Mouse (Mus musculus): ENCODE measurements around the gene Wnt8b. TPM values are rescaled to one million over a fixed set of nuclear protein-coding genes. Genes with fewer than 3 reads are reported as not detected.
A peak's percentile ranks its signal among the peaks of the same experiment; 100 is the strongest.

Gene Wnt8b
- total RNA-seq, 1 experiment: 0.27 TPM

DNA sequence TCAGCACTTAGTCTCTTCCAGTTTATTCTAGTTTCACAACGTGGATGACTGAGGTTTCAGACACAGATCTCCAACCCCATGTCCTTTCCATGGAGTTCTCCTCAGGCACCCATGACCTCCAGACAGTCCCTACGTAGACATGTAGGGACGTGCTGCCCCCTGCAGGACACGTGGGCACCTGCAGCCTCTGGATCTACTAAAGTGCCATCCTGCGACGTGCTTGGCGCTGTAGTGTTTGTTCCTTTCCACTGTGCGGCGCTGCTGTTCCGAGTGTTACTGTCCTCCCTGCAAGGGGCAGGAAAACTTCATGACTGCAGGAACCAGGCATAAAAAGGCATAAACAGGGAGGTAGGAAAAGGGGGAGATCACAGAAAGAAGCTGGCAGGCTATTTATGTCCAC lies 19.1 kb upstream of the Wnt8b start:
- Histone ChIP-seq H3K9ac (ENCODE audit: insufficient read depth, low read depth, low read length, poor library complexity, severe bottlenecking) (no peak overlapping the region), H3K4me3 (ENCODE audit: insufficient read depth in 1 of 2, low read depth in 1 of 2, low read length in 2 of 2, poor library complexity in 1 of 2, severe bottlenecking in 1 of 2) (no peak overlapping the region), H3K9me3 (ENCODE audit: control insufficient read depth, insufficient read depth, low read depth, low read length) (no peaks in the 10 kb centered on the region), H3K27ac (ENCODE audit: insufficient read depth, low read depth, low read length, poor library complexity, severe bottlenecking) (no peak overlapping the region), H3K36me3 (ENCODE audit: control insufficient read depth, insufficient read depth, low read length, poor library complexity, severe bottlenecking) (no peaks in the 10 kb centered on the region), H3K4me1 (ENCODE audit: control insufficient read depth in 2 of 2, insufficient read depth in 2 of 2, low read length in 2 of 2, poor library complexity in 1 of 2) (peaks cover 0 to 2% of the 10 kb centered on the region in 2 experiments; a peak in 1 of 4 replicates)
- peak; percentile 70; the same call in 1 of the 2 replicates for TF ChIP-seq ZC3H11A (IDR thresholded peaks at IDR 0.05; ENCODE audit: borderline replicate concordance, low read depth, low read length)
- TF ChIP-seq ZNF384 (IDR thresholded peaks at IDR 0.05; ENCODE audit: low read depth, low read length): no peak
- 0 out of 2 replicates have a peak, but pooled peaks have one; percentile 26 for TF ChIP-seq HCFC1 (IDR thresholded peaks at IDR 0.05; ENCODE audit: borderline replicate concordance, insufficient read depth, low read length)
- in situ Hi-C loops (cut with MboI; ENCODE audit: low sequenced_read_pairs in 2 of 2, unreplicated experiment in 2 of 2): no loop called here
- peak; percentile 91 for DNase-seq (ENCODE audit: low read depth, low spot score)

DNA sequence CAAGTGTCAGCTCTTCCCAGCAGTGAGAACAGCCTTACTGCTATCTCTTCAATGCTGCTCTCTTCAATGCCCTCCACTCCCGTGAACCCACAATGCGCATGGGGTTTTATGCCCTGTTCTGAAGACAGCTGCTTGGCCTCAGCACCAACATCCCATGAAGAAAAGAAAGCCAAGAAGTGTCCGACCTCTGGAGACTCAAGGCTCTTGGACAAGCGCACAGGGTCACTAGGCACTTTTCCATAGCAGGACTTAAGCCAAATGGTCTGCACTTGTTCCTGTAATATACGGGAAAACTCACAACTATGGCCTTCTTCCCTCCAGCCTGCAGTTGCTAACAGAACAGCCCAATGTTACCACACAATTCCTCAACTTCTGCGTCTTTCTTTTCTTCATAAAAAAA lies 18.0 kb upstream of the Wnt8b start:
- Histone ChIP-seq H3K4me3 (ENCODE audit: insufficient read depth in 1 of 2, low read depth in 1 of 2, low read length in 2 of 2, poor library complexity in 1 of 2, severe bottlenecking in 1 of 2) (no peak overlapping the region), H3K9ac (ENCODE audit: insufficient read depth, low read depth, low read length, poor library complexity, severe bottlenecking) (no peak overlapping the region), H3K27ac (ENCODE audit: insufficient read depth, low read depth, low read length, poor library complexity, severe bottlenecking) (no peak overlapping the region), H3K9me3 (ENCODE audit: control insufficient read depth, insufficient read depth, low read depth, low read length) (no peaks in the 10 kb centered on the region), H3K36me3 (ENCODE audit: control insufficient read depth, insufficient read depth, low read length, poor library complexity, severe bottlenecking) (no peaks in the 10 kb centered on the region), H3K4me1 (ENCODE audit: control insufficient read depth in 2 of 2, insufficient read depth in 2 of 2, low read length in 2 of 2, poor library complexity in 1 of 2) (peaks cover 0 to 2% of the 10 kb centered on the region in 2 experiments; a peak in 1 of 4 replicates)
- no peak for TF ChIP-seq CHD2 (IDR thresholded peaks at IDR 0.05; ENCODE audit: low read depth, low read length)
- no peak for TF ChIP-seq HCFC1 (IDR thresholded peaks at IDR 0.05; ENCODE audit: borderline replicate concordance, insufficient read depth, low read length)
- TF ChIP-seq MAFK (IDR thresholded peaks at IDR 0.05; ENCODE audit: insufficient read depth, low read depth, low read length): no peak
- TF ChIP-seq ZNF384 (IDR thresholded peaks at IDR 0.05; ENCODE audit: low read depth, low read length): no peak
- no peak for TF ChIP-seq ZC3H11A (IDR thresholded peaks at IDR 0.05; ENCODE audit: borderline replicate concordance, low read depth, low read length)
- DNase-seq (ENCODE audit: low read depth, low spot score): no peak
- in situ Hi-C loops (cut with MboI; ENCODE audit: low sequenced_read_pairs in 2 of 2, unreplicated experiment in 2 of 2): no loop called here

DNA sequence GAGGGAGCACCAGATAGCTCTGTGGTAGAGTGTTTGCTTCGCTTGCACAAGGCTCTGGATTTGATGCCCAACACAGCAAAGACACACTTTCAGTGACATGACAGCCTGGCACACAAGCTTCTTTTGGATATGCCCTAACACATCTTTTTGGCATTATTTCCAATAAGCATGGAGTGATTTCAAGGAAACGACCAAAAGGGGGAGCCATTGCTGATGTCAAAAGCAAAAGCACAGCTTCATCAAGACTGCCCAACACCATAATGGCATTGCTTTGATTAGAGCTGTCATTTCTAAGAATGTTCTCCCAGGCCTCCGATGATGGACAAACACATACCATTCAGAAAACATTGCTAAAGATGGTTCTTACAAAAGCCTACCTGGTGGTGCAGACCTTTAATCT lies 16.7 kb upstream of the Wnt8b start:
- in situ Hi-C loops (cut with MboI; ENCODE audit: low sequenced_read_pairs in 2 of 2, unreplicated experiment in 2 of 2): no loop called here
- DNase-seq (ENCODE audit: low read depth, low spot score): peak; percentile 30
- Histone ChIP-seq H3K36me3 (ENCODE audit: control insufficient read depth, insufficient read depth, low read length, poor library complexity, severe bottlenecking) (no peaks in the 10 kb centered on the region), H3K9ac (ENCODE audit: insufficient read depth, low read depth, low read length, poor library complexity, severe bottlenecking) (no peak overlapping the region), H3K4me1 (ENCODE audit: control insufficient read depth in 2 of 2, insufficient read depth in 2 of 2, low read length in 2 of 2, poor library complexity in 1 of 2) (peaks cover 0 to 2% of the 10 kb centered on the region in 2 experiments; a peak in 1 of 4 replicates), H3K9me3 (ENCODE audit: control insufficient read depth, insufficient read depth, low read depth, low read length) (no peaks in the 10 kb centered on the region), H3K4me3 (ENCODE audit: insufficient read depth in 1 of 2, low read depth in 1 of 2, low read length in 2 of 2, poor library complexity in 1 of 2, severe bottlenecking in 1 of 2) (no peak overlapping the region), H3K27ac (ENCODE audit: insufficient read depth, low read depth, low read length, poor library complexity, severe bottlenecking) (no peak overlapping the region)
- TF ChIP-seq MAFK (IDR thresholded peaks at IDR 0.05; ENCODE audit: insufficient read depth, low read depth, low read length) (no peak), ZNF384 (IDR thresholded peaks at IDR 0.05; ENCODE audit: low read depth, low read length) (no peak), ZC3H11A (IDR thresholded peaks at IDR 0.05; ENCODE audit: borderline replicate concordance, low read depth, low read length) (no peak)

DNA sequence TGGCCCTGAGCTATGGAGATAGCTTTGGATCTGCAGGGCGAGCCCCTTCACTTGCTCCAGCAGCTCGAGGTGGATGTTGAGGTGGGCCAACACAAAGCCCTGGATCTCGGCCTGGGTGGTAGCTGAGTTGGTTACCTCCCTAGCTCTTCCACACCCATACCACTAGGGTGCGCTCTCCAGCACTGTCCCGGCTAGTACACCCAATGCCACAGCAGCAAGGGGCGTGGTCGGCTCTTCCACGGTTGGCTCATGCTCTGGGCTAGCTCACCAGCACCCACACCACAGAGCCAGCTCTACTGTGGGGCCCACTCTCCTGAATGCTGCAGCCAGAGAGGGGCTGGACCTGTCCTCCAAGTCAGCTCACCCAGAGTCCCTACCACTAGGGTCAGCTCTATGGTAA lies 6.0 kb upstream of the Wnt8b start:
- Histone ChIP-seq H3K4me1 (ENCODE audit: control insufficient read depth in 2 of 2, insufficient read depth in 2 of 2, low read length in 2 of 2, poor library complexity in 1 of 2) (no peaks in the 10 kb centered on the region), H3K9ac (ENCODE audit: insufficient read depth, low read depth, low read length, poor library complexity, severe bottlenecking) (no peak overlapping the region), H3K27ac (ENCODE audit: insufficient read depth, low read depth, low read length, poor library complexity, severe bottlenecking) (no peak overlapping the region), H3K36me3 (ENCODE audit: control insufficient read depth, insufficient read depth, low read length, poor library complexity, severe bottlenecking) (no peaks in the 10 kb centered on the region), H3K4me3 (ENCODE audit: insufficient read depth in 1 of 2, low read depth in 1 of 2, low read length in 2 of 2, poor library complexity in 1 of 2, severe bottlenecking in 1 of 2) (no peak overlapping the region; a peak in 1 of 4 replicates), H3K9me3 (ENCODE audit: control insufficient read depth, insufficient read depth, low read depth, low read length) (no peaks in the 10 kb centered on the region)
- in situ Hi-C loops (cut with MboI; ENCODE audit: low sequenced_read_pairs in 2 of 2, unreplicated experiment in 2 of 2): no loop called here
- DNase-seq (ENCODE audit: low read depth, low spot score): peak; percentile 77
- no peak for TF ChIP-seq ZC3H11A (IDR thresholded peaks at IDR 0.05; ENCODE audit: borderline replicate concordance, low read depth, low read length)
- no peak for TF ChIP-seq HCFC1 (IDR thresholded peaks at IDR 0.05; ENCODE audit: borderline replicate concordance, insufficient read depth, low read length)

DNA sequence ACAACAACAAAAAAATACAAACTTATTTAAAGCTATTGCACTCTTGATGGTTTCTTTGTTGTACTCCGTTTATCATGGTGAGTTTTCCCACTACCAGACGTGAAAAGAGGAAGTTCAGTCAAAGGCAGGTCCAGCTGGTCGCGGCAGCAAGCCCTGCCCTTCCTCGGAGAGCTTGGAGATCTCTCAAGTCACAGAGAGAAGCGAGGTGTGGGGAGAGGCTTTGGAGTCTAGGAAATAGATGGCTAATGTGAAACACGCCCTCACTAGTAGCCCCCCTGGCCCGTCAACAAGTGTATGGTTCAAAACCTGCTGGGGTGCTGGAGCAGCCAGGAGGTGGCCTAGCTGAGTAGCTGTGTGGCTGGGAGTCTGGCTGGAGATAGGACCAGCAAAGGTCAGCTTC lies 3.2 kb downstream of the Wnt8b start:
- TF ChIP-seq ZNF384 (IDR thresholded peaks at IDR 0.05; ENCODE audit: low read depth, low read length) (no peak), MAFK (IDR thresholded peaks at IDR 0.05; ENCODE audit: insufficient read depth, low read depth, low read length) (no peak), CHD2 (IDR thresholded peaks at IDR 0.05; ENCODE audit: low read depth, low read length) (no peak), HCFC1 (IDR thresholded peaks at IDR 0.05; ENCODE audit: borderline replicate concordance, insufficient read depth, low read length) (no peak), ZC3H11A (IDR thresholded peaks at IDR 0.05; ENCODE audit: borderline replicate concordance, low read depth, low read length) (no peak)
- H3K36me3 ChIP-seq (ENCODE audit: control insufficient read depth, insufficient read depth, low read length, poor library complexity, severe bottlenecking): no peaks in the 10 kb centered on the region
- no peak overlapping the region for H3K27ac ChIP-seq (ENCODE audit: insufficient read depth, low read depth, low read length, poor library complexity, severe bottlenecking)
- H3K9me3 ChIP-seq (ENCODE audit: control insufficient read depth, insufficient read depth, low read depth, low read length): no peaks in the 10 kb centered on the region
- in situ Hi-C loops (cut with MboI; ENCODE audit: low sequenced_read_pairs in 2 of 2, unreplicated experiment in 2 of 2): no loop called here
- no peaks in the 10 kb centered on the region for H3K4me1 ChIP-seq (ENCODE audit: control insufficient read depth in 2 of 2, insufficient read depth in 2 of 2, low read length in 2 of 2, poor library complexity in 1 of 2)
- no peak overlapping the region for H3K9ac ChIP-seq (ENCODE audit: insufficient read depth, low read depth, low read length, poor library complexity, severe bottlenecking)
- no peak overlapping the region for H3K4me3 ChIP-seq (ENCODE audit: insufficient read depth in 1 of 2, low read depth in 1 of 2, low read length in 2 of 2, poor library complexity in 1 of 2, severe bottlenecking in 1 of 2)
- DNase-seq (ENCODE audit: low read depth, low spot score): no peak

Data from ES-E14 (cell line).